Mouse (Mus musculus): ENCODE measurements around the gene Gnb2. TPM values are rescaled to one million over a fixed set of nuclear protein-coding genes. Genes with fewer than 3 reads are reported as not detected.

The Gnb2 gene
- polyA plus RNA-seq (2015; fragmentation: Nextera tagmentation; extraction: Ambion mirVana) = 442 and 451 TPM in 2 replicates

DNA sequence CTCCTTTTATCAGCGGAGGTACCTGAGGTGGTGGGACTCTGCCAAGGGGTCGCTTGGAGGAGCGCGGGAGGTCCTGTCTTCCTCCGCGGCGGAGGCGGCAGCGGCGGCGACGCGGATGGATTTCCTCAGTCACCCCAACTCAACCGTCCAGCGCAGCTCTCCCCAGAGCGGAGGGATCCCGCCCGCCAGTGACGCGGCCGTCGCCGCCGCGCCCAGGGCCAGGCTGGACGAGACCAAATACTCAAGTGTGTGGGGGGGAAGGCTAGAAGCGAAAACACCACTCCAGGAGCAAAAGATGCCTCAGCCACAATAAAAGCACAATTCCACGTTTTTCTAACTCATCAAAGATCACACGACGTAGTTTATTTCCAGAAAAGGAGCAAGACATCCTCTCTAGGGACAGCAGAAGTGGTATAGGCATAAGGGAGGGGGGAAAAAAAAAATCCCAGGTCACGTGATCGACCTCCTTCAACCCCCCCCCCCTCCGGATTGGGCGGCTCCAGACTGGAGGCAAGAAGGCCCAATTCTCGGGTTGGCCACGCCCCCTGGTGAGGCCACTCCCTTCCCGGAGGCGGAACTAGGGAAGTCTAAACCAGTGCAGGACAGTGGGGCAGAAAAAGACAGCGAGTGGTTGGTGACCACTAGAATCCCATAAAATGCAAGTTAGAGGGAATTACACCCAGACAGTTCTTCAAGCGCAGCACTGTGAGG lies at the start of gene Gnb2, which contains the start of gene Epo:
TSS of gene Gnb2 (minus strand) at position 394 of the 711 bp plus-strand sequence.
TSS of gene Epo (minus strand) at position 126 of the 711 bp plus-strand sequence.
- no peaks in the 10 kb centered on the region for H3K27me3 ChIP-seq
- peak within 1 kb of the TSS; percentile 75 for H3K4me3 ChIP-seq (replicated peaks)
- peak within 1 kb of the TSS; percentile 82 for H3K9ac ChIP-seq
- no peaks in the 10 kb centered on the region for H3K9me3 ChIP-seq (replicated peaks)
- peaks cover 19% of the 10 kb centered on the region for H3K36me3 ChIP-seq
- under 1% methylated on average over 40 of the region's 40 CpGs for WGBS
- peak within 1 kb of the TSS; percentile 83 for H3K4me2 ChIP-seq (replicated peaks)
- peak; percentile 79 for ATAC-seq (ENCODE audit: insufficient number of reproducible peaks, low FRiP score, low TSS enrichment, low read depth)
- H3K4me1 ChIP-seq = peaks cover 25% of the 10 kb centered on the region
- peak within 1 kb of the TSS; percentile 94 for H3K27ac ChIP-seq (replicated peaks)

DNA sequence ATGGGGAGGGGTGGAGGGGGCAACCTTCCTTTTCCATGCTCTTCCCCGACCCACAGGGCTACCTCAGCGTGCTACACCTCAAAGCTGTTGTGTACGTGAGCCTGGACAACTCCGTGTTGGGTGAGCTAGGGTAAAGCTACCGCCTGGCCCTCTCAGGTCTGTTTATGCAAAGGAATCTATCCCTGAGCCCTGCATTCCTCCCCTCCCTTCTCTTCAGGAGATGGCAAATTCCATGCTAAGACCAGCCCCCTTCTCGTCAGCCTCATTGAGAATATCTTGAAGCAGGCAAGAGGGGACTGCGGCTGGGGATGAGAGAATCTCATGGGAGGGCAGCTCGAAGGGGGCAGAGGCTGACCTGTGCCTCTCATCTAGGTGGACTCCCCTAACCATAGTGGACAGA lies 49.4 kb upstream of the Gnb2 start:
- Histone ChIP-seq H3K27ac (replicated peaks) (no peak overlapping the region), H3K9ac (no peak overlapping the region), H3K4me2 (replicated peaks) (peak overlapping the region; percentile 57; the same call in 1 of the 2 replicates), H3K9me3 (replicated peaks) (no peaks in the 10 kb centered on the region), H3K4me1 (peaks cover 21% of the 10 kb centered on the region), H3K4me3 (replicated peaks) (peak overlapping the region; percentile 40), H3K27me3 (no peaks in the 10 kb centered on the region; the same call in 1 of the 2 replicates), H3K36me3 (no peaks in the 10 kb centered on the region)
- ATAC-seq (ENCODE audit: insufficient number of reproducible peaks, low FRiP score, low TSS enrichment, low read depth) = no peak
- WGBS = 28% methylated on average over 8 of the region's 8 CpGs

DNA sequence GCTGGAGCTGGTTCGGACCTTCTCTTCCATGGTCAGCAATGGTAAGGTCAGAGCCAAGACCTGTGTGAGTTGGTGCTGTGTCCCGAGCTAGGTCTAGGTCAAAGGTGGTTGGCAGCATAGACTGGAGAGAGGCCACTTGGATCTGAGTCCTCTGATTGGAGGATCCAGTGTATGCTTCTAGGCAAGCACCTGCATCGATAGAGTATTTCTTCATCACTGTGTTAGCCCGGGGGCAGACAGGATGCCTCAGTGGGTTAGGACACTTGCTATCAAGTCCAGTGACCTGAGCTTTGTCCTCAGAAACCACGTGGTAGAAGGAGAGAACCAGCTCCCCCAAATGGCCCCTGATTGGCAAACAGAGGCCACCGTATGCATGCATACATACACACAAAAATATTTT lies 46.9 kb upstream of the Gnb2 start:
- no peak overlapping the region for H3K4me3 ChIP-seq (replicated peaks)
- peaks cover 21% of the 10 kb centered on the region for H3K4me1 ChIP-seq
- H3K4me2 ChIP-seq (replicated peaks) = no peak overlapping the region
- H3K36me3 ChIP-seq = no peaks in the 10 kb centered on the region
- ATAC-seq (ENCODE audit: insufficient number of reproducible peaks, low FRiP score, low TSS enrichment, low read depth) = no peak
- H3K27me3 ChIP-seq = no peaks in the 10 kb centered on the region; the same call in 1 of the 2 replicates
- H3K27ac ChIP-seq (replicated peaks) = no peak overlapping the region
- no peak overlapping the region for H3K9ac ChIP-seq
- 74% methylated on average over 6 of the region's 6 CpGs for WGBS
- no peaks in the 10 kb centered on the region for H3K9me3 ChIP-seq (replicated peaks)

DNA sequence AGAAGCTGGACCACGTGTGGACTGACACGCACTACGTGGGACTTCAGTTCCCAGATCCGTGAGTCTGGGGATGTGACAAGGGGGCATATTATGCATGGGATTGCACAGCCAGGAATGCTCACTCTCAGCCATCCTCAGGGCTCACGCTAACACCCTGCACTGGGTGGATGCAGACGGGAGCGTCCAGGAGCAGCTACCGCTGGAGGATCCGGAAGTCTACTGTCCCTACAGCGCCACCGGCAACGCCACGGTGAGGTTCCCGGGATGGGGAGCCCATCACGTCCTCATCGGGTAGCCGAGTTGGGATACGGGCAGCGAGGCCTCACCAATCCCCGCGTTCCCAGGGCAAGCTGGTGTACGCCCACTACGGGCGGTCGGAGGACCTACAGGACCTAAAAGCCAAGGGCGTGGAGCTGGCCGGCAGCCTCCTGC lies 41.2 kb upstream of the Gnb2 start:
- Histone ChIP-seq H3K36me3 (no peaks in the 10 kb centered on the region), H3K27ac (replicated peaks) (no peak overlapping the region), H3K9ac (no peak overlapping the region), H3K27me3 (peaks cover 10% of the 10 kb centered on the region), H3K4me3 (replicated peaks) (peak overlapping the region; percentile 13; the same call in 1 of the 2 replicates), H3K9me3 (replicated peaks) (no peaks in the 10 kb centered on the region), H3K4me1 (0 out of 2 replicates have a peak, but pooled peaks cover 11% of the 10 kb centered on the region), H3K4me2 (replicated peaks) (peak overlapping the region; percentile 43)
- 7% methylated on average over 27 of the region's 27 CpGs for WGBS
- no peak for ATAC-seq (ENCODE audit: insufficient number of reproducible peaks, low FRiP score, low TSS enrichment, low read depth)

DNA sequence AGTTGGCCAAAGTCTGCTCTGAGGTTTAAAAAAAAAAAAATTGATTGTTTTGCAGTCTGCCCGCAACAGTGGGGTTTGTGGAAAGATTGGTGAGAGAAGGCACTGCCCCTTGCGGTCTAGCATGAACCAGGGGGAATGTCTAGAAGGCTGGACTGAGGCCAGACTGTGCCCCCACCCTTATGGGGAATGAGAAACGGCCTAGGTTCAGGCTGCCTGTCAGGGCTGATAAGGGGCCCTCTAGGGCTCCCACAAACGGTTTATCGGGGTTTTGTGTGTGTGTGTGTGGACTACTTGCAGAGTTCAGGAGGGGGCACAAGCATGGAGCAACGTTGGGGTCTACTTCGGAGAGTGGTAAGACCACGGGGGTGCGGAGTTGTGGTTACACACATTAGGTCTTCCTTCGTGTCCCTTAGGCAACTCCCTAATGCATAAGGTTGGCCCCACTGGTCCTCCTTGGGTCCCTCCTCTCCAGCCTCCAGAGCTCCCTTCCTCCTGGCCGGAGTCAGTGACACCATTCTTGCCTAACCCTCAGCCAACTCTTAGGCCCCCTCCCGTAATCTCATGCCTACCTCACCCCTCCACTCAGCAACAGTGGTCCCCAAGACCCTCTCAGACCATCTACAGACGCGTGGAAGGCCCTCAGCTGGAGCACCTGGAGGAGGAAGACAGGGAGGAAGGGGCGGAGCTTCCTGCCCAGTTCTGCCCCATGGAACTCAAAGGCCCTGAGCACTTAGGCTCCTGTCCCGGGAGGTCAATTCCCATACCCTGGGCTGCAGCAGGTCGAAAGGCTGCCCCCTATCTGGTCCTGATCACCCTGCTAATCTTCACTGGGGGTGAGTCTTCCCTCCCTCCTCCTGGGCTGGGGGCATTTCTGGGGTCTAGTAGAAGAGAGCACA lies 37.6 kb upstream of the Gnb2 start:
- WGBS = 74% methylated on average over 17 of the region's 17 CpGs
- H3K9me3 ChIP-seq (replicated peaks) = no peaks in the 10 kb centered on the region
- no peaks in the 10 kb centered on the region for H3K36me3 ChIP-seq
- no peak overlapping the region for H3K4me2 ChIP-seq (replicated peaks)
- peaks cover 10% of the 10 kb centered on the region for H3K27me3 ChIP-seq
- H3K27ac ChIP-seq (replicated peaks) = no peak overlapping the region; the same call in 1 of the 2 replicates
- no peak overlapping the region for H3K4me3 ChIP-seq (replicated peaks)
- no peak for ATAC-seq (ENCODE audit: insufficient number of reproducible peaks, low FRiP score, low TSS enrichment, low read depth)
- no peak overlapping the region for H3K9ac ChIP-seq
- H3K4me1 ChIP-seq = 0 out of 2 replicates have a peak, but pooled peaks cover 12% of the 10 kb centered on the region

DNA sequence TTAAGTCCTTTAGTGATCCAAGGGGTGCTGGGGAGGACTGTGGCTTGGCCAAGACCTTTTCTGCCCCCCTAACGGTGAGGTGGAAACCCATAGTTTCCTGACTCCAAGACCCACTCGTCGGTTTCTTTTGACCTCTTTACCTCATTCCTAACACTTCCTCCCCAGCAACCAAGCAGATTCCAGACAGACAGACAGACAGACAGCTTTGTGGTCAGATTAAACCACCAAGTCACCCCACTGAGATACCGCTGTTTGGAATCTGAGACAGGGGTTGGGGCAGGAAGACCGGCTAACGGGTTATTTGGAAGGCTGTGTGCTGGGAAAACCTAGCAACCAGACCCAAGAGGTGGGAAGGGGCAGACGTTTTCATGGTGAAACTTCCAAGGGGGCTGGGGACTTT lies 36.9 kb upstream of the Gnb2 start:
- WGBS = 45% methylated on average over 7 of the region's 7 CpGs
- Histone ChIP-seq H3K4me2 (replicated peaks) (no peak overlapping the region), H3K36me3 (no peaks in the 10 kb centered on the region), H3K27me3 (peaks cover 10% of the 10 kb centered on the region), H3K4me3 (replicated peaks) (no peak overlapping the region), H3K9ac (no peak overlapping the region), H3K4me1 (0 out of 2 replicates have a peak, but pooled peaks cover 12% of the 10 kb centered on the region), H3K9me3 (replicated peaks) (no peaks in the 10 kb centered on the region), H3K27ac (replicated peaks) (no peak overlapping the region)
- no peak for ATAC-seq (ENCODE audit: insufficient number of reproducible peaks, low FRiP score, low TSS enrichment, low read depth)

DNA sequence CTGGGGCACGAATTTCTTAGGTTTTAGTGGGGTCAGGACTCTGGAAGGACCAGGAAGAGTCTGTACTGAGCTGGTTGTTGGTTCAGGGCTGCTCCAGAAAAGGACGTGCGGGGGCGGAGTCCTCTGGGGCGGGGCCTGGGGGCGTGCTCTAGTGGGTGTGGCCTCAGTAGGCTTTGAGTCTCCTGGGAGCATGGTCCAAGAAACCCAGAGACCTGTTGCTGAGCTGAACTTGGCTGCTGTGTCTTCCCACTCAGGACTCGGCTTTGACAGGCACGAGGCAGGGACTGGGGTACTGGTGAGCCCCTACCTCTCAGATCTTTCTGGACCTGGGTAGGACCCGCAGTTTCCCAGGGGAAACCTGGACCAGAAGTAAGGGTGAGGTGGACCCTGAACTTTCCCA lies 36.4 kb upstream of the Gnb2 start, which contains the start of gene Tfr2:
TSS of gene Tfr2 (plus strand) at position 176 of the 400 bp plus-strand sequence.
- Histone ChIP-seq H3K27ac (replicated peaks) (no peak within 1 kb of the TSS; the same call in 1 of the 2 replicates), H3K4me3 (replicated peaks) (no peak within 1 kb of the TSS), H3K9me3 (replicated peaks) (no peaks in the 10 kb centered on the region), H3K4me2 (replicated peaks) (no peak within 1 kb of the TSS), H3K9ac (no peak within 1 kb of the TSS), H3K4me1 (0 out of 2 replicates have a peak, but pooled peaks cover 12% of the 10 kb centered on the region), H3K27me3 (peaks cover 9% of the 10 kb centered on the region), H3K36me3 (no peaks in the 10 kb centered on the region)
- WGBS = 28% methylated on average over 9 of the region's 9 CpGs
- ATAC-seq (ENCODE audit: insufficient number of reproducible peaks, low FRiP score, low TSS enrichment, low read depth) = peak; percentile 37; the same call in 1 of the 2 replicates

DNA sequence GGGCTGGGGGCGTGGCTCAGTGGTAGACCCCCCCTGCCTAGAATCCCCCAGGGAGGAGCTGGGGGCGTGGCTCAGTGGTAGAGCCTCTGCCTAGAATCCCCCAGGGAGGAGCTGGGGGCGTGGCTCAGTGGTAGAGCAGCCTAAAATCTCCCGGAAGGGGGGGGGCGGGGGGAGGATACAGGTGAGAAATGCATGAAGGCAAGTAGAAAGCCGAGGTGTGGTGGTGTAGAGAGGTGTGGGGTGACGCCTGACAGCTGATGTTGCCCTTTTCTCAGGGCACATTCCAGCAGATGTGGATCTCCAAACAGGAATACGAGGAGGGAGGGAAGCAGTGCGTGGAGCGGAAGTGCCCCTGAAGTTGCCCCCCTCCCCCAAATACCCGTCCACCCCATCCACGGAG lies 35.7 kb upstream of the Gnb2 start:
- 0 out of 2 replicates have a peak, but pooled peaks cover 7% of the 10 kb centered on the region for H3K4me1 ChIP-seq
- WGBS = 66% methylated on average over 12 of the region's 12 CpGs
- no peak overlapping the region for H3K4me3 ChIP-seq (replicated peaks)
- peaks cover 3% of the 10 kb centered on the region; the same call in 1 of the 2 replicates for H3K27me3 ChIP-seq
- H3K27ac ChIP-seq (replicated peaks) = no peak overlapping the region
- H3K9me3 ChIP-seq (replicated peaks) = no peaks in the 10 kb centered on the region
- no peak overlapping the region for H3K4me2 ChIP-seq (replicated peaks)
- H3K9ac ChIP-seq = no peak overlapping the region
- no peak for ATAC-seq (ENCODE audit: insufficient number of reproducible peaks, low FRiP score, low TSS enrichment, low read depth)
- H3K36me3 ChIP-seq = no peaks in the 10 kb centered on the region

DNA sequence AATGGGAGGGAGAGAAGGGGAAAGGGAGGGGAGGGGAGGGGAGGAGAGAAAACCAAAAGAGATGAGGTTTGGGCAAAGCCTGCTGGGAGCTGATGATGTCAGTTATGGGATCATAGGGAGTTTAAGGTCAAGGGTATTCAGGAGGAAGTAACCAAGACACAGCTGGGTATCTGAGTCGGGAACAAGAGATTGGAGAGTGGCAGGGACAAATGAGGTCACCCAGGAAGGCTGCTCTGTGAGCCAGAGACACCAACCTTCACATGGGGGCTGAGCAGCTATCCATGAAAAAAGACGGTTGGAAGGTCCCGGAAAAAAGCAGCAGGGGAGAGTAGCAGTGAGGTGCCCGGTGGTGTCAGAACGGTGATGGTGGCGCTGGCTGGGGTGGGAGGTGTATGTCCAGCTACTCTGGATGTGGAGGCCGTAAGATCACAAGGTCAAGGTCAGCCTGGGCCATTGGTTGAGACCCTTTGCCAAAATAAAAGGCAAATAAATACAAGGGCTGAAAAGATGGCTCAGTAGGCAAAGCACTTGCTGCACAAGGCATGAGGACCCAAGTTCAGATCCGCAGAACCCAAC lies 35.0 kb upstream of the Gnb2 start:
- H3K4me3 ChIP-seq (replicated peaks) = no peak overlapping the region
- ATAC-seq (ENCODE audit: insufficient number of reproducible peaks, low FRiP score, low TSS enrichment, low read depth) = no peak
- 0 out of 2 replicates have a peak, but pooled peaks cover 7% of the 10 kb centered on the region for H3K4me1 ChIP-seq
- H3K27ac ChIP-seq (replicated peaks) = no peak overlapping the region
- H3K27me3 ChIP-seq = no peaks in the 10 kb centered on the region
- no peak overlapping the region for H3K4me2 ChIP-seq (replicated peaks)
- no peak overlapping the region for H3K9ac ChIP-seq
- H3K36me3 ChIP-seq = no peaks in the 10 kb centered on the region
- no peaks in the 10 kb centered on the region for H3K9me3 ChIP-seq (replicated peaks)
- WGBS = 83% methylated on average over 8 of the region's 8 CpGs

DNA sequence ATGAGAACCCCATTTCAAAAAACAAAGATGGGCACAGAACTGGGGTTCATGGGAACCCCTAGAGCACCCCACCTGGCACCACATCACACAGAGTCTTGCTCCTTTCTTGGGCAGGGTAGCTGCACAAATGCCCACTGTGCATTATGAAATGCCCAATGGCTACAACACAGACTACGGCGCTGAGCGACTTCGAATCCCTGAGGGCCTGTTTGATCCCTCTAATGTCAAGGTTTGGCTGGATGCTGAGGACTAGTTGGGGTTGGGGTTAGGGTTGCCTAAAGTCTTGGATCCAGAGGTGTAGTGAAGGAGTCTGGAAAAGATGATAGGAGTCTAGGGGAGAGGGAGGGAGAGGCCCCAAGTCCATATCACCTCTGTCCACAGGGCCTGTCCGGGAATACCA lies 33.1 kb upstream of the Gnb2 start:
- no peak overlapping the region for H3K4me2 ChIP-seq (replicated peaks)
- H3K27ac ChIP-seq (replicated peaks) = no peak overlapping the region
- 91% methylated on average over 5 of the region's 5 CpGs for WGBS
- H3K27me3 ChIP-seq = no peaks in the 10 kb centered on the region
- no peaks in the 10 kb centered on the region for H3K36me3 ChIP-seq
- H3K4me1 ChIP-seq = 0 out of 2 replicates have a peak, but pooled peaks cover 7% of the 10 kb centered on the region
- H3K9ac ChIP-seq = no peak overlapping the region
- no peak overlapping the region for H3K4me3 ChIP-seq (replicated peaks)
- no peaks in the 10 kb centered on the region for H3K9me3 ChIP-seq (replicated peaks)
- no peak for ATAC-seq (ENCODE audit: insufficient number of reproducible peaks, low FRiP score, low TSS enrichment, low read depth)
